Mouse (Mus musculus) urinary bladder, postnatal 14 days (tissue): ENCODE results near the gene Dexi.

ENCODE experiments used
- DNase-seq: peaks from one replicate; pipeline ENCODE4 v3.0.0; 2021; ENCODE audit warnings: low spot score

Gene Dexi

GRCm38 (mm10) chr16:10453872-10454582, 88.8 kb downstream of the Dexi start:
- DNase-seq: no peak
